Mouse (Mus musculus) urinary bladder, postnatal 4 days (tissue): ENCODE results near the gene Thoc5.

Source experiments
- DNase-seq, 2 experiments: peaks; one replicate each; pipeline ENCODE4 v3.0.0; 2021 to 2022; ENCODE audit warnings: low spot score in 2 of 2

Gene Thoc5

DNA sequence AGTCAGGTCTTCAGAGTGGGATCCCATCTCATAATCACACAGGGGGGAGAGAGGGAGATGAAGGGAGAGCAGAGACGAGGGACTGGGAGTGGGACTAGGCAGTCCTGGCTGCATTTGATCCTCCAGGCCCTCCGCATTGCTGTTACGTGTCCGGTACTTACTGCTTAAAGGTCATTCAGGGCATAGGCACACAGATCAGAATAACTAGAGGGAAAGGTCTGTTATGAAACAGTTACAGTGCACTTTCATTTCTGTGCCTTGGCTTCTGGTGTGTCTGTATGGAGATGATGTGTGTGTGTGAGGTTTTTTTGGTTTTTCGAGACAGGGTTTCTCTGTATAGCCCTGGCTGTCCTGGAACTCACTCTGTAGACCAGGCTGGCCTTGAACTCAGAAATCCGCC, 11.1 kb downstream of the Thoc5 start:
- no peak for DNase-seq

GRCm38 (mm10) chr11:4916068-4916467, 20.9 kb downstream of the Thoc5 start:
- no peak for DNase-seq

GRCm38 (mm10) chr11:4921281-4921680, 26.2 kb downstream of the Thoc5 start:
- DNase-seq: no peak

- DNase-seq: no peak
Measured at GRCm38 (mm10) chr11:4921751-4922150, 26.6 kb downstream of the Thoc5 start.

GRCm38 (mm10) chr11:4927224-4927623, 32.1 kb downstream of the Thoc5 start:
- DNase-seq: no peak

GRCm38 (mm10) chr11:4931009-4931601, 36.0 kb downstream of the Thoc5 start:
- DNase-seq: no peak

DNA sequence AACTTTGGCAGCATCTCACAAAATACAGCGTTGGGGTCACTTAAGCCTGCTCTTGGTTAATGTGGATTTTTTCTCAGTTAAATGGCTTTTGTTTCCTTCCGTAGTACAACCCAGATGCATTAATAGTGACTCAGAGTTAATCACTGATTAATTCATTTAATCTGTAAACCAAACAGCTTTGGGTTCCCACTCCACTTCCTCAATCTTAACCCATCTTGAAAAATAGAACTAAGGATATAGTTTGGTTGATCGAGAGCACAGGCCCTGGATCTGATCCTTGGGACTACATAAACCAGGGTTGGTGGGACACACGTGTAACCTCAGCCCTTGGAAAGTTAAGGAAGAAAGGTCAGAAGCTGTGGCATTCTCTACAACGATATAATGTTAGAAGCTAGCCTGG, 41.1 kb downstream of the Thoc5 start:
- DNase-seq: no peak

- no peak for DNase-seq
Measured at GRCm38 (mm10) chr11:4946530-4946929, 51.4 kb downstream of the Thoc5 start.

DNA sequence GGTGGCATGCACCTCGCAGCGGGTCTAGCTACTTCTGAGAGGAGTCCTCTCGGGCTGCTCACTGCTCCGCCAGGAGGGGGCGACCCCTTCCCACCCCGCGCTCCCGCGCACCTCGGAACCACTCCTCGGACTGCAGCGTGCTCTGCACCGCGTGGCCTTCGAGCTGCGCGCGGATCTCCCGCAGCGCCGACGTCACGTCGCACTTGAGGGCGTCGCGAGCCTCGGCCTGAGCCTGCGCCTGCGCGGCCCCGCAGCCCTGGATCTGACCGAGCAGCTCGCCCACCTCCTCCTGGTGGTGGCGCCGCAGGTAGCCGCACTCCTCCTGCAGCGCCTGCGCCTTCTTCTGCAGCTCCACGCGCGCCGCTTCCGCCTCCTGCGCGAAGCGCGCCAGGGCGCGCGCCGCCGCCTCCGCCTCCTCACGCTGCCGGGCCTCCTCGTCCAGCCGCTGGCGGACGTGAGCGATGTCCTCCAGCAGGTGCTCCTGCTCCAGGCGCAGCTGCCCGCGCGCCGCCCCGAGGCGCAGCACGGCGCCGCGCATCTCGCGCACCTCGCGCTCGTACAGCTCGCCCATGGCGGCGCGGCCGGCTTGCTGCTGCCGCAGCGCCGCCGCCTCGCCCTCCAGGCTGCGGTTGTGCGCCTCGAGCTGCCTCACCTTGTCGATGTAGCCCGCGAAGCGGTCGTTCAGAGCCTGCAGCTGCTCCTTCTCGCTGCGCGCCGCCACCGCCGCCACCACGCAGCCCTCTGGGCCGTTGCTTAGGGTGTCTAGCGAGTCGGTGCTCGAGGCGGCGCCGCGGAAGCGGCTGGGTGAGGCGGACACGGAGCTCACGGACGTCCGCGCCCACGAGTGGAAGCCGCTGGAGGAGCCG, 52.1 kb downstream of the Thoc5 start:
- DNase-seq: peak in 1 of 2 experiments; percentile 19

GRCm38 (mm10) chr11:4947813-4948174, 52.7 kb downstream of the Thoc5 start, which contains the start of gene Nefh:
Gene Nefh (minus strand): TSS chr11:4948064.
- DNase-seq: no peak

DNA sequence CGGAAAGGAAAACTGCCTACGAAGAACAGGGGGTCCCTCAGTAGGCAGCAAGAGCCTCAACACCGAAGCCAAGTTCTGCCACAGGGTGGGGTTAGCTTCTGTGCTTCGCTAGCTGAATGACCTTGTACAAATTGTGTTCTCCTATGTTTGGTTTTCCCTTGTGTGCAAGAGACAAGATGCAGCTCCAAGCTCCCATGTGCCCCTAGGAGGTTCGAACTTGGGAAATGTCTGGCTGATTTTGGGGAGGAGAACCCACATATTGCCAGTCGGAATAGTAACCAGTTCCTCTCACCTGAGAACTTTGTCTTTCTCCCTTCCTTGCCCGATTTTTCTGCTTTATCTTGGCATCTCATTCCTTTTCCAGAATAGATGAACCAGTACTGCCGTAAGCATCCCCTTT, 53.7 kb downstream of the Thoc5 start:
- no peak for DNase-seq

GRCm38 (mm10) chr11:4949256-4950044, 54.3 kb downstream of the Thoc5 start:
- peak; percentile 35 to 80 for DNase-seq

GRCm38 (mm10) chr11:4953401-4953800, 58.3 kb downstream of the Thoc5 start:
- DNase-seq: no peak

DNA sequence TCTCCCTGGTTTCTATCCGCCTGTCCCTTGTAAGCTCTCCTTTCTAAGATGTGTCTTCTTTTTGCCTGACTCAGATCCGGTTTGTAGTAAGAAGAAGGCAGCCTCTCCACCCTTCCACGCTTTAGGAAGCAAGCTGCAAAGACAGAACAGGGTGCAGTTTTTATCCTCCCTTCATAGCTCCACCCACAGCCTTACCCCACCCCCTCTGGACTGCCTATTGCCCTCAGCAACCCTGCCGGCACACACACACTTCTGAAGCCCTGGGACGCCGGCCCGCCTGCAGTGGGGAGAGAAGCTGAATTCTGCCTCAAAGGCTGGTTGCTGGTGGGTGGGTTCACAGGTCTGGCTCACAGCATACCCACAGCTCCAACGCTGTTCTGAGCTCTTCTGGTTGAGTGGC, 58.8 kb downstream of the Thoc5 start:
- no peak for DNase-seq

GRCm38 (mm10) chr11:4963099-4963808, 68.1 kb downstream of the Thoc5 start:
- no peak for DNase-seq

GRCm38 (mm10) chr11:4966325-4966724, 71.2 kb downstream of the Thoc5 start:
- DNase-seq: no peak

DNA sequence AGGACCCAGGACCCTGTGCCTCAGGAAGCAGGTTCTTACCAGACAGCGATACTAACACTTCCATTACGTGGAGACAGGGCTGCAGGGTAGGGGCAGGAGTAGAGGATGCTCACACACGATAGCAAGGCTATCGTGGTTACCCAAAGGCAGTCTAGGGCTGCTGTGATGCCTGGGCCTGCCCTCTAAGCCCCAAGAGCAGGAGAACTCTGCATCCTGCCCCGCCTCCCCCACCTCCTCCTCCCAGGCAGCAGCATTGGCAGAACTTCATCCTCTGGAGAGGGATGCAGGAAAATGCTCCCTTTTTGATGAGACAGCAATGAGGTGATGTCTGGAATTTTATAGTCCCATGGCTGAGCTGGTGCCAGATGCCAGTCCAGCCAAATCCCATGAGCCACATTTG, 71.8 kb downstream of the Thoc5 start:
- no peak for DNase-seq

DNA sequence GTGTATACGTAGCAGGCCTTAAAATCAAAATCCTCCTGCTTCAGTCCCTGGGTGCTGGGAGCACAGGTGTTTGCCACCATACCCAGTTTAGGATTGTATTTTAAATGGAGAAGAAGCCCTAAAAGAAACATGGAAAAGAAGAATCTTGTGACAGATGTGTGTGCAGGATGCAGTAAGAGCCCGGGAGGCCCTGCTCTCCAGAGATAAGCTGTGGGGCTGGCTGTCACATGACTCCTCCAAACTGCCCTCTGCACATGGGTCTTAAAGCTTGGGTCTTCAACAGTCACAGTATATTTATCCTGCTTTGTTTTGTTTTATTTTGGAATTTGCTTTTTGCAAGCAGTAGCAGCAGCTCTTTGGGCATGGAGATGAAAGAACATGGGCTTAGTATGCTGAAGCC, 72.4 kb downstream of the Thoc5 start:
- no peak for DNase-seq

DNA sequence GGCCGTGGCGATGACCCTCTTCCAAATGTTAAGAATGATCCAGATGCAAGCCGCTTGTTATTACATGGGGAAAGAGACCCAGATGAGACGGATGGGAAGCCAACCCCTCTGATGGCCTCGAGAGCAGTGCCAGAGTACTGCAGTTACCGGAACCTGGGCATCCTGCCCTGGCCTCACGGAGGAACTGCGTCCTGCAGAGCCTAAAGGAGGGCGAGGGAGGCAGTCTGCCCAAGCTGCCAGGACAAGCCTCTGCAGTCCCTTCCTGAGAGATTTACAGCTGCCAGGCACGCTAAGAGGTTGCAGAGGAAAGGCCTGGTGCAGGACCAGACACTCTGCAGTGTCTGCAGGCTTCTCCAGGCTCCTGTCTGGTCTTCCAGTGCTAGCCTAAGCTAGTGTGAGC, 73.3 kb downstream of the Thoc5 start:
- no peak for DNase-seq

- DNase-seq: no peak
Measured at GRCm38 (mm10) chr11:4972967-4973870, 78.1 kb downstream of the Thoc5 start.

- no peak for DNase-seq
Measured at GRCm38 (mm10) chr11:4973871-4974256, 78.7 kb downstream of the Thoc5 start.
